Mouse (Mus musculus) ES-E14 (cell line): ENCODE measurements around the gene Padi2.

ENCODE experiments used
- CHD2 ChIP-seq: IDR thresholded peaks from 2 replicates; pipeline ENCODE4 v1.6.1; 2014; ENCODE audit warnings: mild to moderate bottlenecking, low read depth, low read length, inconsistent platforms
- MAFK ChIP-seq: IDR thresholded peaks from 2 replicates; pipeline ENCODE4 v1.6.1; 2014; ENCODE audit warnings: mild to moderate bottlenecking, low read depth, low read length, inconsistent platforms; ENCODE audit not compliant: insufficient read depth

DNA sequence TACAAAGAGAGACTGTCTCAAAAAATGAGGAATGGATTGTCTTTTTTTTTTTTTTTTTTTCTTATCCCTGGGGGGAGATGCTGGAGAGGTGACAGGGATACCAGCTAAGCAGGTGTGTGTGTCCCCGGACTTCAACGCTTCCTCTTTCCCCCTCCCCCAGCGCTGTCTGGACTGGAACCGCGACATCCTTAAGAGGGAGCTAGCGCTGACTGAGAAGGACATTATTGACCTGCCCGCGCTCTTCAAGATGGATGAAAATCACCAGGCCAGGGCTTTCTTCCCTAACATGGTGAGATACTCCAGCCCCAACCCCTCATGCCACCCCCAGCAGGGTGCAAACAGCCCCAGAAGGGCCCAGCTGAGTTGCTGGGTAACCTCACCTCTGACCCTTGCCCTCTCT is 42.9 kb downstream of the Padi2 start:
- TF ChIP-seq CHD2 (no peak), MAFK (no peak)
